Mouse (Mus musculus) right cerebral cortex, postnatal 36 days (tissue): ENCODE data around the gene Cntn4.
"Not testable (repeated sequence)": the region's sequence is repeated elsewhere in the genome, so short reads cannot be mapped to it uniquely, and the experiment has no call there.

Experiments
- DNase-seq, 2 experiments: peaks; one replicate each; pipeline ENCODE4 v3.0.0; 2022; ENCODE audit warnings: low spot score in 2 of 2, mixed read lengths in 1 of 2

Gene Cntn4

GRCm38 (mm10) chr6:106332466-106332865 lies 655.0 kb downstream of the Cntn4 start:
- no peak for DNase-seq

DNA sequence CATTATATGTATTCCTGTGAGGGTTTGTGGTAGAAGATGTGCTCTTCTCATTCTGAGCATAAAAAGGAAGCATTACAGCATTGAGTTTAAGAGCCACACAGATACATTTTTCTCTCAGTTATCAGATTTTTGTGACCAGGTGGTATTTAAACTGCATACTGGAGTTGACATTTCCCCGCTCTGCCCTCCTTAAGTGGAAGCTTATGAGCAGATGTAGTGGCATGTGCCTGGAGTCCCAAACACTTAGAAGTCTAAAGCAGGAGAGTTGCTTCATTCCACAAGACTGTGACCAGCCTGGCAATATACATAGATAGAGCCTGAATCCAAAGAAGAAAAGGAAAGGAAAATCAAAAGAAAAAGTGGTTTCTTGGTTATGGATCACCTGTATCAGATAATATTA lies 655.5 kb downstream of the Cntn4 start:
- no peak for DNase-seq

DNA sequence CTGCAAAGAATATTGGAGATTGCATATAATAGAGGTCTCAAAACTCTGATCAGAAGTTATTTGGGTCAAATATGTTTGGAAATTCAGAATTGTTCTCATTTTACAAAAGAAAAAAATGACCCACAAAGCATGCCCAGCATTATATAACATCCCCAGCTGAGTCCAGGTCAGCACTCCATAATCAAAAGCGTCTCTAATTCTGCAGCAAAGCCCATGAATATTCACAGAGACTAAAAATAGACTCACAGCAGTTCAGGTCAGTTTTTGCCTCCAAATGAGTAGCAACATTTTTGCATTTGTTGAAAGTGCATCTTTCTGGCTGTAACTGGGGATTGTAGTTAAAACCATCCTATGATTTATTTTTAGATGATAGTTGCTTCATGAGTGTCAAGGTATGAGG lies 657.6 kb downstream of the Cntn4 start:
- no peak for DNase-seq

- DNase-seq: no peak
Measured at GRCm38 (mm10) chr6:106336805-106337204, 659.3 kb downstream of the Cntn4 start.

DNA sequence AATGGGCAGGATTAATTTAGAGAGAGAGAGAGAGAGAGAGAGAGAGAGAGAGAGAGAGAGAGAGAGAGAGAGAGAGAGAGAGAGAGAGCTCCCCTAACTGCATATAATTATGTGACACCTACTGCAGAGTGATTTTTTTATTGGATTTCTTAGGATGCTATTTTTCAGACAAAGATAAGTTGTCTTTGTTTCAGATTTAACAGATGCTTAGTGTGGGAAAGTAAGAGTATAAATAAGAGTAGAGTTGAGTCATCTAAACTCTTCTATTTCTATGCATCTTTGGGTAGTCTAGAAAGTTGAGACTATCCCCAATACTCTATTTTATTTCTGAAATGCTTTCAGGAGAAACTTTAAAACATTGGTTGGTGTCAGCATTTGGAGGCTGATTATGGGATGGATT lies 660.4 kb downstream of the Cntn4 start:
- DNase-seq: no peak

GRCm38 (mm10) chr6:106341114-106341513 lies 663.7 kb downstream of the Cntn4 start:
- DNase-seq: no peak

GRCm38 (mm10) chr6:106350072-106350471 lies 672.6 kb downstream of the Cntn4 start:
- DNase-seq: no peak

DNA sequence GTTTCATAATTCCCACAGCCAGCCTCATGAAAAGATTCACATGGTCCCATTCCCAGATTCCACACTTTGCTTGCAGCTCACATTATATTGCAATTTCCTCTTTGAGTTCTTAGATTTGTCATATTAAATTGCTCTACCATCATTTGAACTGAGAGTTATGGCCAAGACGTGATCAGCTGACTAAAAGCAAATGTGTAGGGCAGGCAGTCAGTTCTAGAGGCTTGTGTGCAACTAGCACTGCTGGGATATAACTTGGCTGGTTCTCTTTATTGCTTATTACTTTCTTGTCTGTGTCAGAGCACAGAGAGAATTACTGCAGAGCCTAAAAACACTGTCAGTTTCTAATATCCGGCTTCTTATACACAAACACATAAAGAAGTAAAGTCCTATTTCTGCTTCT lies 673.9 kb downstream of the Cntn4 start:
- DNase-seq: no peak

DNA sequence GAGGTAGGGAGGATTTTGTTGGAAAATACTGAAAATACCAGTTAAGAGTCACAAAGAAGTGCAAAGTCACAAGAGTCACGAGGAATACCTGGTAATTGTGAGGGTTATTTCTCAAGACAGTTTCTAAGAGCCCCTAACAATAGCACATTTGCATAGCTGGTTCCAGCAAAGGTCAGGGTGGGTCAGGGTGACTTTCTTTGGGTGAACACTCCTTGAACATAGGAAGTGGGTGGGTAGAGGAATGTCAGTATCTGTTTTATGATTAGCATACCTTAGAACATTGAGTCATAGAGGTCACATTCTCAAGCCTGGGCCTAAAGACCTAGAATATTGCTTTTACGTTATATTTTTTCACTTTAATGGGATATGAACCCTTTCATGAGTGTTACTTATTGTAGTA lies 681.3 kb downstream of the Cntn4 start:
- not testable (repeated sequence) for DNase-seq

GRCm38 (mm10) chr6:106381288-106382025 lies 704.0 kb downstream of the Cntn4 start:
- DNase-seq: no peak

- no peak for DNase-seq
Measured at GRCm38 (mm10) chr6:106387833-106388406, 710.5 kb downstream of the Cntn4 start.

GRCm38 (mm10) chr6:106408014-106408413 lies 730.6 kb downstream of the Cntn4 start:
- no peak for DNase-seq

DNA sequence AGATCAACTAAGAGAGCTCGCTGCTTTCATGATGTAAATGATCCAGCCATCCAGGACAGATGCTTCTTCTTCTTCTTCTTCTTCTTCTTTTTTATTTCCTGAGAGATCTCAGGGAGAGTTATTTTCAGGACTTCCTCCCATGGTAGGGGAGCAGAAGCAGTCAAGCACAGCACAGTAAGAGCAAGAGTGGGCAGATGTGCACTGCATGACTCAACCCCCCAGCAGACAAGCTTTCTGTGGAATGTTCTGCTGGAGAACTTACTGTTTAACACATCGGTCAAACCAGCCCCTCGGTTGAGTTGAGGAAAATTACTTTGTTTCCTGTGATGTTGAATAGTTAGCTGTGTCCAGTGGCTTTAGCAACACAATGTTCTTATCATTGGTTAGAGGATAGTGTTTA lies 731.2 kb downstream of the Cntn4 start:
- peak; percentile 14 to 58 for DNase-seq

GRCm38 (mm10) chr6:106422947-106423346 lies 745.5 kb downstream of the Cntn4 start:
- no peak for DNase-seq

GRCm38 (mm10) chr6:106423471-106423870 lies 746.0 kb downstream of the Cntn4 start:
- DNase-seq: no peak

GRCm38 (mm10) chr6:106426615-106427014 lies 749.2 kb downstream of the Cntn4 start:
- no peak for DNase-seq

- peak; percentile 44 to 73 for DNase-seq
Measured at GRCm38 (mm10) chr6:106431466-106431865, 754.0 kb downstream of the Cntn4 start.

DNA sequence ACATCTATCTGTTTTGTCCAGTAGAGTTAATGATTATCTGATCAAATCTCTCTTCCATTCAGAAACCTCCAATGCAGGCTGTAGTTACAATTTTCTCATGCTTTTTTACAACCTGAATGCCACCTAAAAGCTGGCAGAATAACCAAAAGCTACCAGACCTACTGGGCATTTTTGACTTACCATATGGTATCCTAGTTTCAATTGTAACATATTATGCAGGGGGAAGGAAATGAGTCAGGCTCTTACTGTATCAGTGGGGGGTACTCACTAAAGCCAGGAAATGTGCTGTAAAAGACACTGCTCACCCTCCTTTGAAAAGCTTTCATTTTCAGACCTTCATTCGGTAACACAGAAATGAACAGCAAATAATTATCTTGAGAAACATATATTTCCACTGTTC lies 763.3 kb downstream of the Cntn4 start:
- no peak for DNase-seq

DNA sequence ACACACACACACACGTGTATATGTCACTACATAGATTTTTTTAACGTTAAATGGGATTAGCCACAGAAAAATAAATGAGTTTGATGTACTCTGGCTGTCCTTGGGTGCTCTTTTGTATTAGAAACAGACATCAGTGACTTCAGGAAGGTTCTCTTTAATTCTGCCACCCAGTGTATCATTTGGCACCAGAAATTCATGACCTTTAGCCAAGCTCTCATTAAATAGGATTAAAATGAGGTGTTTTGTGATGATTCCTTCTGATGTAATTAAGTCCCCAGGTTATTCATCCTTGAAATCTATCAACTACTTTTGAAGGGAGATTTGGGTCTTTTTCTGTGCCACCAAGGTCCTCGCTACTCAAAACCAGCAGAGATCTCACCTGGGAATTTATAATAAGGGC lies 763.8 kb downstream of the Cntn4 start:
- no peak for DNase-seq

GRCm38 (mm10) chr6:106454131-106454838 lies 776.8 kb downstream of the Cntn4 start:
- no peak for DNase-seq

DNA sequence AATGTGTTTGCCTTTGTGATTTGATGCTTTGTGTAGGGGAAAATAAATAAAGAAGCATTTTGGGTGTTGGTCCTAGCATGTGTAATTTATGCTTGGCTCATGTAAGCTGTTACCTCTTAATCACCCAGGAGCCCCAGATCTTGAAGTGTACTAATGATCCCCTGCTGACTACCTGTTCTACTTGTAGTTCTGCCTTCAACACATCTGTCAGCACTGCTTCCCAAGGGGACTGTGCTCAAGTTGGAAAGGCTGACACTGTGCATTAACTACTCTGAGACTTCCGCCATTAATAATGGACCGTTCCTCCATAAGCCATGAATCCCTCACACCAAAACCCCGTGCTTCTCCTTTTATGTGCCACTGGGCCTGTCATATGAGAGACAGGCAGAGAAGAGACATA lies 778.2 kb downstream of the Cntn4 start:
- no peak for DNase-seq

GRCm38 (mm10) chr6:106458166-106458565 lies 780.7 kb downstream of the Cntn4 start:
- DNase-seq: no peak

- no peak for DNase-seq
Measured at GRCm38 (mm10) chr6:106462403-106462802, 784.9 kb downstream of the Cntn4 start.
